Mouse (Mus musculus): ENCODE results near the gene Gstm4.
"Not testable (repeated sequence)": the region's sequence is repeated elsewhere in the genome, so short reads cannot be mapped to it uniquely, and the experiment has no call there.

Gstm4 gene

DNA sequence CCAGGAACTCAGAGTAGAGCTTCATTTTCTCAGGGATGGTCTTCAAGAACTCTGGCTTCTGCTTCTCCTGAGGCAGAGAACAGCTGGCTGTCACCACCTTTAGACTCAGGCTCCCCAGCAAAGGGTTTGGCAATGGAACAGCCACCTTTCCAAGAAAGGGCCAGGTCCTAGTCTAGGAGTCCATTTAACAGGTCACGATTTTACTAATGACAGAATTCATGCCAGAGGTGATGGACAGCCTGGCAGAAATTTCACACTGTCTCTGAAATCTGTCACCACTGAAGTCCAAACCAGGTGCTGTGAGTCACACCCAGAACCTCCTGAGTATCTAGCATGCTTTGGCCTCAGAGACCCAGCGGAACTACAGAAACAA is 29.7 kb downstream of the Gstm4 start:
- DNase-seq, result no peak

GRCm38 (mm10) chr3:108014098-108014973 is 30.4 kb downstream of the Gstm4 start:
- no peak for DNase-seq

DNA sequence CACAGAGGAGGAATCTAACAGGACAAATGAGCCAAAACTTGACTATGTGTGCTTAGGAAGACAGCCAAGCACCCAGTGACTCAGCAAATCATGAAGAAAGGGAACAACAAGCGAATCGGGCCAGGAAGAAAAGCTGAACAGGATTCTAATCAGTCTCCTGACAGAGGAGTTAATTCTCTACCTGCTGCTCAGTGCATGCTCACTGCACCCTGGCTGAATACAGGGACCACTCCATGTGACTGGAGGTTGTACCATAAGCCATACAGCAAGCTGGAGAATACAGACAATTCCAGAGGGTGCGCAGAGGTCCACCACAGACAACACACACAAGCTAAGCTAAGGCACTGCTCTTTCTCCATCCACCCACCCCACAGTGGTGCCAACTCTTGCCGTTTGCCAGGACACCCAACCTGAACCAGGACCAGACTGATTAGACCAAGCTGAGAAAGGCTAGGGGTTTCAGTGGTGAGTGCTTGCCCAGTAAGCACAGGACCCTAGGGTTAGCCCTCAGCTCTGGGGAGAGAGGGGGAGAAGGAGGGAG is 31.3 kb downstream of the Gstm4 start:
- peak; percentile 75 for DNase-seq

GRCm38 (mm10) chr3:108011558-108011957 is 33.1 kb downstream of the Gstm4 start:
- no peak for DNase-seq

GRCm38 (mm10) chr3:108010286-108010685 is 34.4 kb downstream of the Gstm4 start:
- DNase-seq, result peak; percentile 71

DNA sequence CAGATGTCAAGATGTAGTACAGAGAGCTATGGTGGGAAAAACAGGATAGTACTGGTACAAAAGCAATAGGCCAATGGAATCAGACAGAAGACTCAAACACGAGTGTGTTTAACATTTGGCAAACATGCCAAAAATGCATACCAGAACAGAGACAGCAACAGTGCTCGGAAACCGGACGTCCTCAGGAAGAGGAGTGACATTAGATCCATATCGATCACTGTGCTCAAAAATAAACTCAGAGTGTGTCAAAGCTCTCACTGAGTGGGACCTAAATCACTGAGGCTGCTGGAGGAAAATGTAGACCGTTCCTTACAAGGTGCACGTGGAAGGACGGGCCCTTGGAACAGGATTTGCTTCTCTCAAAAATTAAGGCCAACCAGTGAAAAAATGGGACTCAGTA is 42.7 kb downstream of the Gstm4 start:
- DNase-seq, result no peak

GRCm38 (mm10) chr3:107999491-107999890 is 45.2 kb downstream of the Gstm4 start:
- DNase-seq, result no peak

DNA sequence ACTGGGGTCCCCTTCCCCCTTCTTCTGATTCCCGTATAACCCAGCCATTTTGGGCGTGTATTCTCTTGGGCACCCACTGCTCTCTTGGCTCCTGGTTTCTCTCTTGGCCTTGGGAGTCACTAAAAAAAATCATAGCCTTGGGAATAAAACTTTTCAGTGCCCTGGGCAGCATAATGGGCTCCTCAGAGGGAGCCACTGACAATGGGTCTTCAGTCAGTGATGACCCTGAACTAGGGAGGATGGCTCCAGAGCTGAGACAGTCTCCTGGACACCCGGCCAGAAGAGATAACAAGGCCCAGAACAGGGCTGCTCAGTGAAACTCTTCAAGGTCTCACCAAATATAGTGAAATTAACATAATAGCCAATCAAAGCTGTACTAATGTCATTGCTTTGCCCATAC is 46.1 kb downstream of the Gstm4 start:
- DNase-seq, result no peak

- no peak for DNase-seq
Observed at GRCm38 (mm10) chr3:107996576-107996975, 48.1 kb downstream of the Gstm4 start.

DNA sequence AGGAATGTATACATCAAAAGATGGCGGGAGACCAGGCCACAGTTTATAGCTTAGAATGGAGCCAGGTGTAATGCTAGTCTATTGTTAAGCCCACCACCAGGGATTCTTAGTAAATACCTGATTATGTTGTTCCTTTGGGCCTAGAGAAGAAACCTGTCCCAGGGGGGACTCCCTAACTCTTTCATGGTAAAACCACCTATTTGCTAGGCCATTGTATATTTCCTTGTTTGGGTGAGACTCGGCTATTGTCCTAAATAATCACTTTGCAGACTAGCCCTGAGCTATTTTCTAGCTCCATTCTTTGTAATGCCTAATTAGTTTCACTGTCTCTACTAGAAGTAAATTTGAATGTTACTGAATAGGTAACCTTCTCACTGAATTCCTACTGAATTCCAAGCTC is 48.7 kb downstream of the Gstm4 start:
- not testable (repeated sequence) for DNase-seq

Data from layer of hippocampus, adult 9-11 months (tissue).